Mouse (Mus musculus): ENCODE measurements at regions not wholly inside any gene's neighbourhood (a gene's known extent, or its start where the extent isn't known, plus 50 kb on each side); places are given as distances from the start of the nearest gene placed in this dataset.

GRCm38 (mm10) chr7:96108768-96109167 lies 62.3 kb upstream of the Tenm4 start:
- no peak for DNase-seq

DNA sequence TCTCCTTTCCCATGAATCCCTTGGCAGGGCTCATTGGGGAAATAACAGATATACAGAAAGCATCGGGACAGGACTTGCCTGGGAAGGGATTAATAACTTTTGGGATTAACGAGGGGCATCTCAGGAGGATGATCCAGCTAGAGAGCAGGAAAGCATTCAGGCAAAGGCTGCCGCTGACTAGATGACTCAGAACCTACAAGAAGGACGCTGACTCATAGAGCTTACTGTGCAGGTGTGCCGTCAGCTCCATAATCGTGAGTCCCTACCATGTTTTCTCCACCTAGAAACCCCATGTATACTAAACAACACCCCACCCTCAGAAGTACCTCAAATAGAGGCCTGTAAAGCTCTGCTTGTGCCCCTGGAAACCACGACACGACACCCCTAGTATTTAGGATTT lies 50.9 kb upstream of the Tenm4 start:
- DNase-seq, result no peak

All from kidney, postnatal 36 days (tissue).